Mouse (Mus musculus): Measurements from ENCODE around the gene Zfp654. TPM values are rescaled to one million over a fixed set of nuclear protein-coding genes. Genes with fewer than 3 reads are reported as not detected.

Zfp654 gene
- polyA plus RNA-seq, 1 experiment from 2014 or later, result 5.6 TPM

GRCm38 (mm10) chr16:64823890-64824289 is 27.6 kb downstream of the Zfp654 start:
- 85% methylated on average over 1 of the region's 1 CpGs for WGBS
- ATAC-seq (ENCODE audit: insufficient number of reproducible peaks, low FRiP score, low TSS enrichment, low read depth), result no peak
- no peaks in the 10 kb centered on the region for H3K9me3 ChIP-seq (replicated peaks)
- no peak overlapping the region for H3K27ac ChIP-seq (replicated peaks)
- no peaks in the 10 kb centered on the region for H3K4me1 ChIP-seq
- no peaks in the 10 kb centered on the region for H3K27me3 ChIP-seq
- H3K9ac ChIP-seq, result no peak overlapping the region
- H3K36me3 ChIP-seq, result no peaks in the 10 kb centered on the region
- no peak overlapping the region for H3K4me3 ChIP-seq (replicated peaks)
- H3K4me2 ChIP-seq (replicated peaks), result no peak overlapping the region

GRCm38 (mm10) chr16:64817094-64817765 is 34.2 kb downstream of the Zfp654 start:
- ATAC-seq (ENCODE audit: insufficient number of reproducible peaks, low FRiP score, low TSS enrichment, low read depth), result no peak
- Histone ChIP-seq H3K36me3 (peaks cover 10% of the 10 kb centered on the region), H3K4me1 (no peaks in the 10 kb centered on the region), H3K27ac (replicated peaks) (no peak overlapping the region), H3K9me3 (replicated peaks) (no peaks in the 10 kb centered on the region), H3K4me3 (replicated peaks) (no peak overlapping the region), H3K9ac (no peak overlapping the region), H3K27me3 (no peaks in the 10 kb centered on the region), H3K4me2 (replicated peaks) (no peak overlapping the region)
- WGBS, result 92% methylated on average over 3 of the region's 3 CpGs

GRCm38 (mm10) chr16:64803041-64803440 is 48.4 kb downstream of the Zfp654 start:
- Histone ChIP-seq H3K4me1 (no peaks in the 10 kb centered on the region), H3K4me2 (replicated peaks) (no peak overlapping the region), H3K36me3 (peaks cover 6% of the 10 kb centered on the region; the same call in 1 of the 2 replicates), H3K4me3 (replicated peaks) (no peak overlapping the region), H3K9ac (no peak overlapping the region), H3K27ac (replicated peaks) (no peak overlapping the region), H3K27me3 (no peaks in the 10 kb centered on the region), H3K9me3 (replicated peaks) (no peaks in the 10 kb centered on the region)
- WGBS, result 67% methylated on average over 3 of the region's 3 CpGs
- ATAC-seq (ENCODE audit: insufficient number of reproducible peaks, low FRiP score, low TSS enrichment, low read depth), result no peak

GRCm38 (mm10) chr16:64801638-64802037 is 49.8 kb downstream of the Zfp654 start:
- H3K27ac ChIP-seq (replicated peaks), result no peak overlapping the region
- peaks cover 6% of the 10 kb centered on the region; the same call in 1 of the 2 replicates for H3K36me3 ChIP-seq
- H3K4me3 ChIP-seq (replicated peaks), result no peak overlapping the region
- no peak overlapping the region for H3K4me2 ChIP-seq (replicated peaks)
- no peaks in the 10 kb centered on the region for H3K4me1 ChIP-seq
- H3K9ac ChIP-seq, result no peak overlapping the region
- no peak for ATAC-seq (ENCODE audit: insufficient number of reproducible peaks, low FRiP score, low TSS enrichment, low read depth)
- no peaks in the 10 kb centered on the region for H3K9me3 ChIP-seq (replicated peaks)
- no peaks in the 10 kb centered on the region for H3K27me3 ChIP-seq

DNA sequence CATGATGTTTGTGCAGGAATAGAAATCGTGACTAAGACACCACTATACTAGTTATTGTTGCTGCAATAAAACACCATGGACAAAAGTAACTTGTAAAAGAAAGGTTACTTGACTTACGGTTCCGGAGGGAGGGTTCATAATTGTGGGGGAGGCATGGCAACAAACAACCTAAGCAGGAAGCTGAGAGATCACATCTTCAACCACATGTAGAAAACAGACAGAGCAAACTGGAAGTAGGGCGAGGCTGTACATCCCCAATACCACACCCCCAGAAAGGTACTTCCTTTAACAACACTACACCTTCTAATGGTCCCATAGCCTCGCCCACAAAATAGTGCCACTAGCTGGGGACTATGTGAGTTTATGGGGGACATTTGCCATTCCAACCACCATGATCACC is 51.1 kb downstream of the Zfp654 start:
- Histone ChIP-seq H3K4me1 (no peaks in the 10 kb centered on the region), H3K4me2 (replicated peaks) (no peak overlapping the region), H3K27ac (replicated peaks) (no peak overlapping the region), H3K9me3 (replicated peaks) (no peaks in the 10 kb centered on the region), H3K4me3 (replicated peaks) (no peak overlapping the region), H3K36me3 (peaks cover 4% of the 10 kb centered on the region; the same call in 1 of the 2 replicates), H3K27me3 (no peaks in the 10 kb centered on the region), H3K9ac (no peak overlapping the region)
- 85% methylated on average over 5 of the region's 5 CpGs for WGBS
- ATAC-seq (ENCODE audit: insufficient number of reproducible peaks, low FRiP score, low TSS enrichment, low read depth), result no peak

- H3K4me2 ChIP-seq (replicated peaks), result no peak overlapping the region
- H3K4me1 ChIP-seq, result no peaks in the 10 kb centered on the region
- H3K27ac ChIP-seq (replicated peaks), result no peak overlapping the region
- 76% methylated on average over 2 of the region's 2 CpGs for WGBS
- no peak for ATAC-seq (ENCODE audit: insufficient number of reproducible peaks, low FRiP score, low TSS enrichment, low read depth)
- no peak overlapping the region for H3K4me3 ChIP-seq (replicated peaks)
- H3K9ac ChIP-seq, result no peak overlapping the region
- no peaks in the 10 kb centered on the region for H3K27me3 ChIP-seq
- no peaks in the 10 kb centered on the region for H3K9me3 ChIP-seq (replicated peaks)
- H3K36me3 ChIP-seq, result no peaks in the 10 kb centered on the region
Measured at GRCm38 (mm10) chr16:64794802-64795201, 56.6 kb downstream of the Zfp654 start.

- 94% methylated on average over 3 of the region's 3 CpGs for WGBS
Measured at GRCm38 (mm10) chr16:64789706-64790105, 61.7 kb downstream of the Zfp654 start.

GRCm38 (mm10) chr16:64775516-64775915 is 75.9 kb downstream of the Zfp654 start:
- Histone ChIP-seq H3K36me3 (0 out of 2 replicates have a peak, but pooled peaks cover 4% of the 10 kb centered on the region), H3K9ac (no peak overlapping the region), H3K4me2 (replicated peaks) (no peak overlapping the region), H3K4me3 (replicated peaks) (no peak overlapping the region), H3K4me1 (no peaks in the 10 kb centered on the region), H3K9me3 (replicated peaks) (0 out of 2 replicates have a peak, but pooled peaks cover 3% of the 10 kb centered on the region), H3K27ac (replicated peaks) (no peak overlapping the region), H3K27me3 (no peaks in the 10 kb centered on the region)
- no peak for ATAC-seq (ENCODE audit: insufficient number of reproducible peaks, low FRiP score, low TSS enrichment, low read depth)
- WGBS, result 79% methylated on average over 1 of the region's 1 CpGs

More at GRCm38 (mm10) chr16:64789706-64790105, 61.7 kb downstream of the Zfp654 start:
- no peak overlapping the region for H3K27ac ChIP-seq (replicated peaks)
- no peak overlapping the region for H3K4me3 ChIP-seq (replicated peaks)
- no peaks in the 10 kb centered on the region for H3K27me3 ChIP-seq
- no peak overlapping the region for H3K9ac ChIP-seq
- H3K4me2 ChIP-seq (replicated peaks), result no peak overlapping the region
- no peaks in the 10 kb centered on the region for H3K4me1 ChIP-seq
- peaks cover 14% of the 10 kb centered on the region for H3K36me3 ChIP-seq
- H3K9me3 ChIP-seq (replicated peaks), result no peaks in the 10 kb centered on the region
- no peak for ATAC-seq (ENCODE audit: insufficient number of reproducible peaks, low FRiP score, low TSS enrichment, low read depth)

DNA sequence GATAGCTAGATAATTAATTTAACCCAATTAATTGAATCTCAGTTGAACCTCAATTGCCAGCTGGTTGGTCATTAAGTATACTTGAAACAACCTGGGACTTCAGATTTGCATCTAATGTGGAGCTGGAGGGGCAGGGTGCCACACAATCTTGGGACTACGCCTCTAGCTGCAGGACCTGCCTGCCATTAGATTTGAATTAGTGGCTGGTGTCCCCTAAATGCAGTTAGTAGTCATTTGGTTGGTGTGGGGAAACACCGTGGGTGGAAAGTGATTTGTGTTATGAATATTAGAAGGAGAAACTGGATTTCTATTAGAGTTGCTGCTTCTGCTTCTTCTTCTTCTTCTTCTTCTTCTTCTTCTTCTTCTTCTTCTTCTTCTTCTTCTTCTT is 80.0 kb downstream of the Zfp654 start:
- 93% methylated on average over 2 of the region's 2 CpGs for WGBS
- peak overlapping the region; percentile 89 for H3K4me3 ChIP-seq (replicated peaks)
- H3K4me2 ChIP-seq (replicated peaks), result peak overlapping the region; percentile 38
- peaks cover 5% of the 10 kb centered on the region for H3K36me3 ChIP-seq
- peak overlapping the region; percentile 91; the same call in 1 of the 2 replicates for H3K27ac ChIP-seq (replicated peaks)
- peaks cover 7% of the 10 kb centered on the region for H3K4me1 ChIP-seq
- H3K9me3 ChIP-seq (replicated peaks), result no peaks in the 10 kb centered on the region
- no peaks in the 10 kb centered on the region for H3K27me3 ChIP-seq
- no peak overlapping the region for H3K9ac ChIP-seq
- ATAC-seq (ENCODE audit: insufficient number of reproducible peaks, low FRiP score, low TSS enrichment, low read depth), result no peak

DNA sequence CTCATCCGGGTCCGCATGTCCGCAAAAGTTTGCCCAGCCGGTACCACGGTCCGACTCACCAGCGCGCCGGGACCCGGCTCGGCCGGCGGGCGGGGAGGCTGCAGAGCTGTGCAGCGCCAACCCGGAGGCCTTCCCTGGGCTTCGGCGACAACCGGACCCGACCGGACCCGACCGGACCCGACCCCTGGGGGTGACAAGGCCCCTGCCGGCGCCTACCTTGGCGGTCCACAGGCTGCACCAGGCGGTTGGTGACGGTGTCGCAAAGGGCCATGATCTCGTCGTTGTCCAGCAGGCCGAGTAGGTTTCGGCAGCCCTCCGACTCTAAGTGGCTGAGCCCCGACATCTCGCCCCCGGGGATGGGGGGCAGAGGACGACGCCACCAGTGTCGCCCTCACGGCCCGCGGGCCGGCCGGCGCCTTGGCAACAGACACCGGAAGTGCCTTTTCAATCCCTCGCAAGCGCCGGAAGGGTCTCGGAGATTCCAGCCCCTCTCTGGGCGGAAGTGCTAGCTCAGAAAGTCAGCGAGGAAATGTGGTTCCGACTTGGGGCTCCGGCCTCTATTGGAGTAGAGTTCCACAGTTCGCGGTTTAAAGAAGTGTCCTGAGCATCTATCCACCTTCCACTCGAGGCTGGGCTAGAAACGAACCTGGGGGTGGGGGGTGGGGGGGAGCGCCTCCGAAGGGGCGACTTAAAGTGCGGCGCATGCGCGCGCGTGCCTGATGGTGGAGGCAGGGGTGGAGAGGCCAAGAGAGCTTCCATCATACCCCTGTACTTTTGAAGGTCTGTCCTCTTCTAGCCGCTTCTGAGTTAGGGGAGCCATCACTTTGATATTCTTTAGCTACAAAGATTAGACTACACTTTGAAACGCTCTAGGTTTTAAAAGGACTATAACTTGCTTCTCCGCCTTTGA is 80.7 kb downstream of the Zfp654 start, which contains the start of gene 4930453N24Rik:
TSS of gene 4930453N24Rik (minus strand) at position 641 of the 910 bp plus-strand sequence.
- Histone ChIP-seq H3K4me2 (replicated peaks) (peak within 1 kb of the TSS; percentile 38), H3K9ac (peak within 1 kb of the TSS; percentile 85), H3K27me3 (no peaks in the 10 kb centered on the region), H3K27ac (replicated peaks) (peak within 1 kb of the TSS; percentile 91), H3K36me3 (peaks cover 11% of the 10 kb centered on the region), H3K4me3 (replicated peaks) (peak within 1 kb of the TSS; percentile 89), H3K4me1 (peaks cover 7% of the 10 kb centered on the region), H3K9me3 (replicated peaks) (no peaks in the 10 kb centered on the region)
- 2% methylated on average over 72 of the region's 72 CpGs for WGBS
- ATAC-seq (ENCODE audit: insufficient number of reproducible peaks, low FRiP score, low TSS enrichment, low read depth), result peak; percentile 90

GRCm38 (mm10) chr16:64766696-64767300 is 84.7 kb downstream of the Zfp654 start:
- WGBS, result 79% methylated on average over 8 of the region's 8 CpGs

More at GRCm38 (mm10) chr16:64766696-64767300, 84.7 kb downstream of the Zfp654 start:
- no peak for ATAC-seq (ENCODE audit: insufficient number of reproducible peaks, low FRiP score, low TSS enrichment, low read depth)
- H3K4me3 ChIP-seq (replicated peaks), result no peak overlapping the region
- H3K27me3 ChIP-seq, result no peaks in the 10 kb centered on the region
- H3K36me3 ChIP-seq, result peaks cover 30% of the 10 kb centered on the region
- H3K4me2 ChIP-seq (replicated peaks), result no peak overlapping the region
- no peak overlapping the region for H3K27ac ChIP-seq (replicated peaks)
- H3K4me1 ChIP-seq, result peaks cover 7% of the 10 kb centered on the region
- no peak overlapping the region for H3K9ac ChIP-seq
- peaks cover 10% of the 10 kb centered on the region; the same call in 1 of the 2 replicates for H3K9me3 ChIP-seq (replicated peaks)
